Mouse (Mus musculus) C2C12 (cell line): ENCODE measurements around the gene Xlr4a. TPM values are rescaled to one million over a fixed set of nuclear protein-coding genes. Genes with fewer than 3 reads are reported as not detected.
"Not testable (repeated sequence)": the region's sequence is repeated elsewhere in the genome, so short reads cannot be mapped to it uniquely, and the experiment has no call there.

Experiments used
- H3K27me3 ChIP-seq: one replicate; pipeline ENCODE4 v1.6.1; 2011; ENCODE audit not compliant: control insufficient read depth, insufficient read depth, insufficient read length
- H3K36me3 ChIP-seq: one replicate; pipeline ENCODE4 v1.6.1; 2011; ENCODE audit not compliant: control insufficient read depth, insufficient read depth
- H3K4me3 ChIP-seq: one replicate; pipeline ENCODE4 v1.5.1; 2011; ENCODE audit warnings: mild to moderate bottlenecking, control low read depth; ENCODE audit not compliant: poor library complexity, insufficient read depth, severe bottlenecking
- H3K79me2 ChIP-seq: one replicate; pipeline ENCODE4 v1.6.1; 2011; ENCODE audit not compliant: control insufficient read depth, insufficient read depth
- H3K79me3 ChIP-seq: one replicate; pipeline ENCODE4 v1.6.1; 2011; ENCODE audit warnings: low read depth, control low read depth
- H3ac ChIP-seq: one replicate; pipeline ENCODE3; 2011; ENCODE audit warnings: low read depth; ENCODE audit not compliant: control insufficient read depth, insufficient read length
- CEBPB ChIP-seq: IDR thresholded peaks from one replicate; pipeline ENCODE4 v1.6.1; 2011; ENCODE audit warnings: low read depth, mild to moderate bottlenecking, control low read depth, moderate library complexity
- CTCF ChIP-seq: IDR thresholded peaks from one replicate; pipeline ENCODE4 v1.5.1; 2011; ENCODE audit not compliant: control insufficient read depth, insufficient read depth, insufficient read length
- FOSL1 ChIP-seq: IDR thresholded peaks from one replicate; pipeline ENCODE4 v1.8.0; 2011; ENCODE audit warnings: mild to moderate bottlenecking, low read length; ENCODE audit not compliant: poor library complexity, insufficient read depth, severe bottlenecking
- MAX ChIP-seq: IDR thresholded peaks from one replicate; pipeline ENCODE4 v1.6.1; 2011; ENCODE audit warnings: mild to moderate bottlenecking, control low read depth
- MYOD1 ChIP-seq: IDR thresholded peaks from one replicate; pipeline ENCODE4 v1.6.1; 2011; ENCODE audit warnings: low read depth; ENCODE audit not compliant: control insufficient read depth, insufficient read length
- MYOG ChIP-seq: IDR thresholded peaks from one replicate; pipeline ENCODE4 v1.6.1; 2011; ENCODE audit not compliant: control insufficient read depth, insufficient read length; ENCODE audit errors: extremely low read depth
- USF1 ChIP-seq: IDR thresholded peaks from one replicate; pipeline ENCODE4 v1.6.1; 2011; ENCODE audit warnings: low read depth, mild to moderate bottlenecking, control low read depth, moderate library complexity
- long read RNA-seq, 2 experiments: library from polyadenylated mRNA; unstranded; transcript quantifications; one replicate each; pipeline ENCODE4 v2.0.0; 2019 to 2020
- polyA plus RNA-seq: library from polyadenylated mRNA; unstranded; fragments of >200 nt; fragmentation: generic; extraction: Trizol; gene quantifications from one replicate; pipeline ENCODE4 v1.2.1, GENCODE M21; 2012; ENCODE audit warnings: missing spikeins

The Xlr4a gene
- 0.28 TPM for polyA plus RNA-seq
- long read RNA-seq, experiment 1, result 0 reads
- long read RNA-seq, experiment 2, result 0 reads

GRCm38 (mm10) chrX:73082267-73083055 lies at the start of gene Xlr4a:
Gene Xlr4a (minus strand): TSS chrX:73082478.
- H3ac ChIP-seq, H3K36me3 ChIP-seq, H3K4me3 ChIP-seq, H3K79me3 ChIP-seq, H3K79me2 ChIP-seq, H3K27me3 ChIP-seq: not testable (repeated sequence)

DNA sequence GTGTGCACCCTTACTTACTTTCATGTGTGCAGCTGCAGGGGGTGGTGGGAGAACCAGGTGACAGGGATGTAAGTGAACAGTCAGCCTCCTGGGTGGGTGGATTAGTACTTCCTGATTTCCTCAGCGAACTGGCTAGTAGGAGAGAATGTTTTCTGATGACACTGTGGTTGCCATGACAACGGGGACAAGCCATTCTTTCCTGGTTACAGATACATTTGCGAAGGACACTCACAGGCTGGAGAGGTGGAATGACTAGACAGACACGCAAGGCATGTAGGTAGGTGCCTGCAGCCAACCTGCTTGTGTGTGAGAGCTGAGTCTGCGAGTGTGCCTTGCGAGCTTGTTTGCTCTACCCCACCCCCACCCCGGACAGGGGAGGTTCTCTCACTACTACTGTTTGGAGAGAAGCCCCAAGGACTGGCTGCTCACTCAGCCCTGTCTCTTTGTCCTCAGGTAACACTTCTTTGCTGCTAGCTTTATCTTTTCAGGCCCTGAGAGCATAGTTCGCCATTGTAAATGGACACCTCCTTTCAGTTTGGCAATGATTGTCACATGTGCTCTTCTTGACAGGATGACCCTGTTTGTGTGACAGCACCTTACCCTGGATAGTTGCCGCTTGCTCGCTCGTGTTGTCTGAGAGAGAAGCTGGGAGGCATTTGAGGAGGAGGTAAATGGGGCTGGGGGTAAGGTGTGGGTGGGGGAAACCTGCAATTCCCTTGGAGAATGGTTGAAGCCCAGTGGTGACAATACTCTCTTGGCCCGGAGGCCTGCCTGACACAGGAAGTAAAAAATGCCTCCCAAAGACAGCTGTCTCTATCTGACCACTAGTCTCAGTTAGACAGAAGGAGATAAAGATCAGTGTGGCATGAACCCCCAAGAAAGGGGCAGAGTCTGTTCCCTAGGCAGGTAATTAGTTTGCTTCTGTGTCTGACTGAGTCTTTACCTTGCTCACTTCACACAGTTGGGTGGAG lies 40.9 kb upstream of the Xlr4a start:
- not testable (repeated sequence) for H3K79me3 ChIP-seq, H3K79me2 ChIP-seq, H3K27me3 ChIP-seq, H3K36me3 ChIP-seq, H3ac ChIP-seq, H3K4me3 ChIP-seq

GRCm38 (mm10) chrX:73116747-73117146 lies 34.5 kb upstream of the Xlr4a start, which contains the start of gene Gm14685:
Gene Gm14685 (plus strand): TSS chrX:73117047.
- H3K4me3 ChIP-seq, H3K79me2 ChIP-seq, H3K27me3 ChIP-seq, H3K79me3 ChIP-seq, H3ac ChIP-seq, H3K36me3 ChIP-seq: not testable (repeated sequence)

DNA sequence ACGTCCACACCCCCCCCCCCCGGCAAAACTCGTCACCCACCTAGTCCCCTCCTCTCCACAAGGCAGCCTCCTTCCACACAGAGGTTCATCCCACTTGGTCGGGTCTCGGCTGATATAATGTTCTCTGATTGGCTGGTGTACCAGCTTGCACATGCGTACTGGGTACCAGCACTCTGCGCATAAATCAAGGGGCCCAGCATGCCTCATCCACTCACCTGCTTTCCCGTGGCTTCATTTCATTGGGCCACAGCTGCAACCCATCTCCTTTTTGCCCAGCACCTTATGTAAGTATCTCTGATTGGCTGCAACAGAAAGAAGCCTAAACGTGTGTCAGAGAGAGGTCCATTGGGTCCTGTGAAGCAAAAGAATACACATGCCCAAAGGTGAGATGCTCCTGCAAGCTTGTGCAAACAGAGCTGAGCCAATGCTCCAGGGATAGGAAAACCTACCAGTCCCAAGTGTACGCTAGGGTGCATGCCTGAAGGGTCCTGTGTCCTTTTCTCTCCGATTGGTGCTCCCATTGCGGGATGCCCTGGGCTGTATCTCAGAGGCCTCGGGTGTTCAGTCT lies 14.7 kb upstream of the Xlr4a start, which contains the start of gene Xlr3a:
TSS of gene Xlr3a (minus strand) at position 155 of the 568 bp plus-strand sequence.
- not testable (repeated sequence) for H3K79me3 ChIP-seq, H3K4me3 ChIP-seq, H3K36me3 ChIP-seq, H3ac ChIP-seq, H3K79me2 ChIP-seq, H3K27me3 ChIP-seq

DNA sequence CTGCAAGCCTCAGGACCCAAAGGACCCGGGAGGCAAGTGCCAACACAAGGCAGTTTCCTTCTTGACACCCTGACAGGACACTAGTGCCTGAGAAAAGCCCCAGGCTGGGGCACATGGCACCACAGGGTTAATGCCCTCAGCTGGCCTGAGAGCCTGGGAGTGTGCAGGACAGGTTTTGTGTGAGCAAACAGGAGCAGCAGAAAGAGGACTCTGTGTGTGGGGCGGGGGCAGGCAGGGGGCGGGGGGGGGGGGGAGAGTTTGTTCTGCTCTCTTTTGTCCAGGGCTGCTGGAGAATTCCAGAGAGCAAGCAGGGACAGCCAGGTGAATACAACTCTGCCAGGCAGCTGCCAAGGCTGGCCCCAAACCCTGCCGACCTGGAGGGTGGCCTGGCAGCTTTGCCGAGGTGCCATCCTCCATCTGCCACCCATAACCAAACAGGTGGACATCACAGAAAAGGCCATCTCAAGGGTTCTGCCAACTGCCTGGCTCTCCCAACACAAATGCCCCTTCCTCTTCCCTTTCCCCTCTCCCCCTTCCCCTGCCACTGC lies 15.4 kb downstream of the Xlr4a start:
- H3ac ChIP-seq, result not testable (repeated sequence)

DNA sequence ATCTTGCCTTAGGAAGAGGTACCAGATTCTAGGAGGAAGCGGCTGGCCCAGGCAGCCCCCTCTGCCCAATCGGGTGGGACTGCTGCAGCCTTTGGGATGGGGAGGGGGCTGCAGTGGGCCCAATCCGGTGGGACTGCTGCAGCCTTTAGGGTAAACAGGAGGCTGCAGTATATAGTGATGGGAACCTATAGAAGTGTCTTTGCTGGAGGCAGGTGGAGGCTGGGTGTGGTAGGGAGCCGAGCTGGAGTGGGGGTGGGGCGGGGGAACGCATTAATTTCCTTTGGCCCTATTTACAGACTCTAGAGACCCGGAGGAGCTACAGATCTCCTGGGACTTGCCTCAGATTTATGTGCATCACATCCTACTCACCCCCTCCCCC lies 17.9 kb downstream of the Xlr4a start, which contains the start of gene Pnma3:
TSS of gene Pnma3 (plus strand) at position 373 of the 379 bp plus-strand sequence.
- Histone ChIP-seq H3K79me3 (no peaks in the 10 kb centered on the region), H3K27me3 (peaks cover 10% of the 10 kb centered on the region), H3ac (no peak within 1 kb of the TSS), H3K4me3 (no peak within 1 kb of the TSS), H3K79me2 (no peaks in the 10 kb centered on the region), H3K36me3 (no peaks in the 10 kb centered on the region)
- no peak for TF ChIP-seq MYOG

More for the DNA sequence above, 15.4 kb downstream of the Xlr4a start:
- H3K4me3 ChIP-seq, H3K79me2 ChIP-seq, H3K79me3 ChIP-seq, H3K27me3 ChIP-seq, H3K36me3 ChIP-seq: not testable (repeated sequence)

- Histone ChIP-seq H3ac (no peak overlapping the region), H3K27me3 (peaks cover 10% of the 10 kb centered on the region), H3K79me2 (no peaks in the 10 kb centered on the region), H3K79me3 (no peaks in the 10 kb centered on the region), H3K36me3 (no peaks in the 10 kb centered on the region), H3K4me3 (no peak overlapping the region)
- TF ChIP-seq MAX (no peak), MYOG (no peak), USF1 (no peak), CEBPB (no peak), CTCF (no peak), MYOD1 (no peak), FOSL1 (no peak)
These were observed 18.5 kb downstream of the Xlr4a start for GRCm38 (mm10) chrX:73063512-73064414.
